Mouse (Mus musculus) erythroblast, embryonic 14.5 days (primary cell): ENCODE measurements around the gene Pdap1.

Experiments
- GATA1 ChIP-seq: IDR thresholded peaks from 2 replicates; pipeline ENCODE4 v1.6.1; 2012; ENCODE audit warnings: low read length, inconsistent platforms, mixed read lengths
- TAL1 ChIP-seq: IDR thresholded peaks from 3 replicates; pipeline ENCODE4 v1.6.1; 2012; ENCODE audit warnings: low read length, inconsistent platforms, mixed read lengths

DNA sequence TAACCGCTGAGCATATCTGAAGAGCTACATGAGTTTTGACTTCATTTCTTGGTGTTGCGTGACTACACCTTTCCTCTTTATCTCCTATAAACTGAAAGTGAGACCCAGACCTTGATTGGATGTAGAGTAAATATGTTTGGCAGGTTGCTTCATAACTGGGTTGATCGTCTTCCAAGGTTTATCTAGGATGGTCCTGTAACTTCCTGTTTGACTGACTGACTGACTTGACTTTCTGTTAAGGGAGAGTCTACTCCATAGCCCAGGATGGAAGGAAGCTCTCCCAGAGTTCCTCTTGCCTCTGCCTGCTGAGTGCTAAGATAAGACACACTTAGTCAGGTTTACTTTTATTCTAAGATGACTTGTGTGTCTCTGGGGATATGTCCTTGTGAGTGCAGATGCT lies 50.2 kb downstream of the Pdap1 start:
- no peak for TF ChIP-seq GATA1
- no peak for TF ChIP-seq TAL1
